Mouse (Mus musculus): ENCODE measurements around the gene Antxr2. TPM values are rescaled to one million over a fixed set of nuclear protein-coding genes. Genes with fewer than 3 reads are reported as not detected.

Antxr2 gene
- polyA plus RNA-seq, 1 experiment = 0.60 TPM

GRCm38 (mm10) chr5:97996500-97997176, 34.2 kb downstream of the Antxr2 start:
- DNase-seq (ENCODE audit: extremely low spot score in 1 of 2, low spot score in 1 of 2) = no peak

- DNase-seq (ENCODE audit: extremely low spot score in 1 of 2, low spot score in 1 of 2) = no peak
Measured at GRCm38 (mm10) chr5:97995881-97996280, 35.0 kb downstream of the Antxr2 start.

DNA sequence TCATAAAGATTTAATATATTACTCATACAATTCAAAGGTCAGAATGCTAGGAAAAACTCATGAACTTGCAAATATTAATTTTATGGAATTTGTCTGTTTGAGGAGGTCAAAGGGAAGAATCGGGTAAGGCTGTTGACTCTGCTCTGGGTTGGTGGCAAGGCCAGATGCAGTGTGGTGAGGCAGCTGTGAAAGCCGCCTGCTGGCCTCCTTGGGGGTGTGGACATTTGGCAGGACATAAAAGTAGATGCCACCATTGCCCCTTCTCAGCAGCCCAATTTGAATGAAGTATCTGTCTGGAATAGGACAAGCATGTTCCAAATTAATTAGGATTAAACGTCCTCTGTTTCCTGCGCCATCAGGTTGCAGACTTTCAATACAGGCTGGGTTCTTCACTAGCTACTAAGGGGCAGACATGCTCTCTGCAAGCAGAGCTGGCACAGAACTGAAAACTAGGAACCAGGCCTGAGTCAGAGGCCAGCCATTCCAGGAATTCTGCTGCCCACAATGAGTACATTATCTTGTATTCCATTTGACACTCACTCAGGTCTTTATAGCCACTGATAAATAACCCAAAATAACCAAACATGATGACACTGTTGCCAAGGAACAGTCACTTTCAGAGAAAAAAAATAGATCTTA, 44.1 kb downstream of the Antxr2 start:
- no peak for DNase-seq (ENCODE audit: extremely low spot score in 1 of 2, low spot score in 1 of 2)

GRCm38 (mm10) chr5:97983375-97983774, 47.5 kb downstream of the Antxr2 start:
- DNase-seq (ENCODE audit: extremely low spot score in 1 of 2, low spot score in 1 of 2) = no peak

DNA sequence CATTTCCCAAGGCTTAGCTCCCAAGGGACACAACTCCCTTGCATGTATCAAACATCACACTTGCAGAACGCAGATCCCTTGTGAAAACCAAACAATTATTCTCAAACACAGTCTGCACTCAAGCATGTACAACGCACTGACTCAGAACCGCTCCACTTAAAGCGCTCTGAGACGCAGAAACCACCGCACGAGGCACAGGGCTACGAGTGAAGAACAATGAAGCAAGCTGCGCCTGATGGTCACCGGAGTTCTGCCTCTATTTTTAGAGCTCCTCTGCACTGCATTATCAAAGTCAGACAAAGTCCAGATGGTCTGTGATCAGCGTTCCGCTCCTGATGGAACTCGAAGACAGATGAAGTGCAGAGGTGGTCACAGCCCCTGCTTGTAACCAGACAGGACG, 50.4 kb downstream of the Antxr2 start:
- no peak for DNase-seq (ENCODE audit: extremely low spot score in 1 of 2, low spot score in 1 of 2)

GRCm38 (mm10) chr5:97973293-97973692, 57.5 kb downstream of the Antxr2 start:
- DNase-seq (ENCODE audit: extremely low spot score in 1 of 2, low spot score in 1 of 2) = no peak

- DNase-seq (ENCODE audit: extremely low spot score in 1 of 2, low spot score in 1 of 2) = no peak
Measured at GRCm38 (mm10) chr5:97972029-97972428, 58.8 kb downstream of the Antxr2 start.

GRCm38 (mm10) chr5:97971236-97971635, 59.6 kb downstream of the Antxr2 start:
- DNase-seq (ENCODE audit: extremely low spot score in 1 of 2, low spot score in 1 of 2) = no peak

GRCm38 (mm10) chr5:97967044-97967443, 63.8 kb downstream of the Antxr2 start:
- DNase-seq (ENCODE audit: extremely low spot score in 1 of 2, low spot score in 1 of 2) = no peak

GRCm38 (mm10) chr5:97966101-97966500, 64.7 kb downstream of the Antxr2 start:
- DNase-seq (ENCODE audit: extremely low spot score in 1 of 2, low spot score in 1 of 2) = no peak

DNA sequence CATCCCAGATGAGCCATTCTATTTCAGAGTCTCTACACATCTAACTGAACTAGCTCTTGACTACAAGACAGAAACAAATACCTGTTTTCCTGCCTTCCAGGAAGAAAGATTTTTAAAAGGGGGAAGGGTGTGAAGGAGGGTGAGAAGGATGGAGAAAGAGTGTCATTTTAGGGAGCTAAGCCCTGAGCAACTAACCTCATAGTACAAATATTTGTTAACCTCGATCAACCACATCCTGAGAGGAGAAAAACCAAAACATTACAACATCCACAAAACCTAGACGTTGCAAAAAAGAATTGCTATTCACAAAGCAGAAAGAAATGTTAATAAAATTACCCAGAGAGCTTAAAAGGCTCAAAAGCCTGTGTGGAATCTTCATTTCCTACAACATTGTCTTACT, 66.4 kb downstream of the Antxr2 start:
- DNase-seq (ENCODE audit: extremely low spot score in 1 of 2, low spot score in 1 of 2) = no peak

GRCm38 (mm10) chr5:97962512-97962911, 68.3 kb downstream of the Antxr2 start:
- no peak for DNase-seq (ENCODE audit: extremely low spot score in 1 of 2, low spot score in 1 of 2)

GRCm38 (mm10) chr5:97961786-97962185, 69.1 kb downstream of the Antxr2 start:
- no peak for DNase-seq (ENCODE audit: extremely low spot score in 1 of 2, low spot score in 1 of 2)

DNA sequence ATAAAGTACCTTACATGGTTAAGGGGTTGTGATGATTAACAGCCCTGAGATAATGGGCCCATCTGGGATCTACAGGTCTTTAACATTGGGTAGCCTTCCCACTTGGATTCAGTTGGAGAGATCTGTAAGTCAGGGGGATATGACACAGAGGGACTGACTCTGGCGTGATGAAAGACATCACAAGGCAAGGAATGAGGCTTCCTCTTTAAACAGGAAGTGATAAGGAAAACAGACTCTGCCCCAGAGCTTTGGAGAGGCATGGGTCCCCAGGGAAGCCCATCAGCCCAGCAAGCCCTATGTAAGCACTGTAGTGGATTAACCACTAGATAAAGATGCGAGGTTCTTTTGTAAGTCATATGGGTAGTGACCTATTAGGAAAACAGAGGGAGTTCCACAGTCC, 71.2 kb downstream of the Antxr2 start:
- DNase-seq (ENCODE audit: extremely low spot score in 1 of 2, low spot score in 1 of 2) = no peak

DNA sequence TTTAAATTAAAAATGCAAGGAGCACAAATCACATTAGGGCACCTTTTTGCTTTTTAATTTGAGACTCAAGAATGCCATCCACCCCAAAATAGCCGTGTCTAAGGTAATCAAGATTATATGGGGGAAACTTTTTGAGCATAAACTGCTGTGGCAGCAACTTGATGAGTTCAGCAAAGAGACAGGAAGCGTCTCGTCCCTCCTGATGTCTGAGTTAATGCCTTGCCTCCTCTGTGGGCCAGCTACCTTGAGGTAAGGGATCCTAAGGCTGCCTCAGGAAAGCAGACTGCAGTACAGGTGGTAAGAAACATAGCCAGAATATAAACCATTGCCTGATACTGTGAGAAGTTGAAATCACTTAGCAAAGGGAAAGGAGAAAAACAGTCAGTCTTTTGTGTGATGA, 71.8 kb downstream of the Antxr2 start:
- no peak for DNase-seq (ENCODE audit: extremely low spot score in 1 of 2, low spot score in 1 of 2)

GRCm38 (mm10) chr5:97957501-97957900, 73.3 kb downstream of the Antxr2 start:
- DNase-seq (ENCODE audit: extremely low spot score in 1 of 2, low spot score in 1 of 2) = no peak

- DNase-seq (ENCODE audit: extremely low spot score in 1 of 2, low spot score in 1 of 2) = no peak
Measured at GRCm38 (mm10) chr5:97954193-97954772, 76.6 kb downstream of the Antxr2 start.

DNA sequence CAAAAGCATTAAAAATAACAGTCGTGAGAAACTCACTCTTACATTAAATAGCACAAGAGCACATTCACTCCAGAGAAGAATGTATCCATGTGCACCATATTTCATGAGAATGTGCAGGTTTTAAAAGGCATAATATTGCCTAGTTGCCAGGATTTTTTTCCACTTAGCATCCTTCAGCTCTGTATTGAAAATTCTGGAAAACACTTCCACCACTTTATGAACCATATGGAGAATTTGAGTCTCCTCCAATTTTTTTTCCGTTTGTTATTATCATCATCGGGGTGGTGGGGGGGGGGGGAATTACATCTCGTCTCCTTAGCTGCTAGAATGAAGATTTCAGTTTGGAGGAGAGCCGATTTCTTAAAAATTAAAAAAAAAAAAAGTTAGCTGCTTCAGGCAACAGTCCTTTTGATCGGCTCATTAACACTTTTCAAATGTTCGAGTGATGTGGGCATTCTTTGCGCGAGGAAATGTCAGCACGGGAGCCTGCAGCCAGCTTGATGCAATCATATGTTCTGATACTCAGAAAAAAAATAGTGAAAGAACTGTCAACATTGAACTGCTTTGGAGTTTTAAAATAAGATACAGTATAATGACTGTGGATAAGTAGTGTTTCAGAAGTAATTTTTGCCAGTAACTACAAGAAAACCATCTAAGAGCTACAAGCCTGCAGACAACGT, 77.5 kb downstream of the Antxr2 start:
- peak in 1 of 2 experiments; percentile 28 for DNase-seq (ENCODE audit: extremely low spot score in 1 of 2, low spot score in 1 of 2)

- no peak for DNase-seq (ENCODE audit: extremely low spot score in 1 of 2, low spot score in 1 of 2)
Measured at GRCm38 (mm10) chr5:97947261-97947660, 83.6 kb downstream of the Antxr2 start.

- no peak for DNase-seq (ENCODE audit: extremely low spot score in 1 of 2, low spot score in 1 of 2)
Measured at GRCm38 (mm10) chr5:97946236-97946635, 84.6 kb downstream of the Antxr2 start.
